8 mouse cellular contexts compared by ENCODE assay signal in genomic region chr6:146725384-146725791, GRCm38 (mm10). TPM values are rescaled to one million over a fixed set of nuclear protein-coding genes. Genes with fewer than 3 reads are reported as not detected.
DNase-seq lines count a peak whose midpoint lies in the region; ATAC-seq and TF ChIP-seq lines count a peak whose summit lies in the region.

No protein-coding gene starts in this region.

- peak overlapping the region; percentile 99 for H3K9ac ChIP-seq in heart, adult 2 months (ENCODE audit: low read depth, low read length)
- H3K9ac ChIP-seq in limb, embryonic 15.5 days: peak overlapping the region; percentile 82
- H3K9ac ChIP-seq in neural tube, embryonic 12.5 days: peak overlapping the region; percentile 79

- peaks cover 15% of the 10 kb centered on the region for H3K36me3 ChIP-seq in heart, adult 2 months (ENCODE audit: control insufficient read depth, insufficient read depth, low read length)
- no peaks in the 10 kb centered on the region for H3K36me3 ChIP-seq in limb, embryonic 15.5 days
- no peaks in the 10 kb centered on the region for H3K36me3 ChIP-seq in neural tube, embryonic 12.5 days

- TF ChIP-seq CTCF in heart, adult 2 months (IDR thresholded peaks at IDR 0.05): no peak

- TF ChIP-seq EP300 in heart, adult 2 months (IDR thresholded peaks at IDR 0.05; ENCODE audit: insufficient read depth, low read depth, low read length): no peak

- WGBS in heart, adult 2 months: under 1% methylated on average over 30 of the region's 30 CpGs
- 0% methylated on average over 30 of the region's 30 CpGs for WGBS in limb, embryonic 15.5 days
- under 1% methylated on average over 30 of the region's 30 CpGs for WGBS in neural tube, embryonic 12.5 days

- no peak for TF ChIP-seq POLR2A in heart, adult 2 months (IDR thresholded peaks at IDR 0.05; ENCODE audit: insufficient read depth, low read depth, low read length)

- peak; percentile 21 for ATAC-seq in CD4-positive, CD25-positive, alpha-beta regulatory T cell, adult 4 months
- ATAC-seq in hematopoietic stem cell, adult 5-6 weeks (replicated peaks in 1 of 2; ENCODE audit: insufficient read depth in 1 of 2, low FRiP score in 2 of 2, low TSS enrichment in 1 of 2, low read depth in 1 of 2, poor library complexity in 2 of 2, severe bottlenecking in 2 of 2): peak; percentile 26 to 62; a peak in 3 of 4 replicates
- peak; percentile 63; the same call in 1 of the 2 replicates for ATAC-seq in limb, embryonic 15.5 days (ENCODE audit: insufficient number of reproducible peaks, low FRiP score, low TSS enrichment, low read depth)
- ATAC-seq in neural tube, embryonic 12.5 days (ENCODE audit: low FRiP score, low read depth): peak; percentile 66

- no peaks in the 10 kb centered on the region for H3K27me3 ChIP-seq in heart, adult 2 months (ENCODE audit: control insufficient read depth, insufficient read depth, low read length)
- H3K27me3 ChIP-seq in limb, embryonic 15.5 days: no peaks in the 10 kb centered on the region
- no peaks in the 10 kb centered on the region for H3K27me3 ChIP-seq in neural tube, embryonic 12.5 days (replicated peaks)

- H3K27ac ChIP-seq in heart, adult 2 months: peak overlapping the region; percentile 90
- H3K27ac ChIP-seq in limb, embryonic 15.5 days: peak overlapping the region; percentile 82
- H3K27ac ChIP-seq in neural tube, embryonic 12.5 days: peak overlapping the region; percentile 68; the same call in 1 of the 2 replicates

- DNase-seq in heart, adult 2 months: peak in 1 of 2 experiments; percentile 58
- no peak for DNase-seq in heart, postnatal 4 days
- DNase-seq in embryo, embryonic 10.5 days (ENCODE audit: low spot score): peak; percentile 55
- no peak for DNase-seq in layer of hippocampus, postnatal 14 days (ENCODE audit: low spot score in 2 of 2)

- peaks cover 3% of the 10 kb centered on the region; the same call in 1 of the 2 replicates for H3K79me2 ChIP-seq in heart, adult 2 months (replicated peaks; ENCODE audit: control insufficient read depth, insufficient read depth, low read length)

- peaks cover 3% of the 10 kb centered on the region for H3K4me1 ChIP-seq in heart, adult 2 months (ENCODE audit: control insufficient read depth, insufficient read depth, low read length)
- H3K4me1 ChIP-seq in limb, embryonic 15.5 days: peaks cover 11% of the 10 kb centered on the region
- H3K4me1 ChIP-seq in neural tube, embryonic 12.5 days: no peaks in the 10 kb centered on the region

- H3K4me3 ChIP-seq in heart, adult 2 months: peak overlapping the region; percentile 77
- peak overlapping the region; percentile 96 for H3K4me3 ChIP-seq in limb, embryonic 15.5 days
- H3K4me3 ChIP-seq in neural tube, embryonic 12.5 days: peak overlapping the region; percentile 96

- no peaks in the 10 kb centered on the region for H3K9me3 ChIP-seq in limb, embryonic 15.5 days
- H3K9me3 ChIP-seq in neural tube, embryonic 12.5 days: no peaks in the 10 kb centered on the region

- H3K4me2 ChIP-seq in limb, embryonic 15.5 days: peak overlapping the region; percentile 74
- H3K4me2 ChIP-seq in neural tube, embryonic 12.5 days (replicated peaks): peak overlapping the region; percentile 85

- intact Hi-C loops in heart, adult 2 months (cut with DNase I): loop anchor here (1.0 to 2.0 kb wide), 2 partner anchors 35 to 65 kb away; no protein-coding TSS in a partner anchor

RNA-seq across cellular contexts. Expression of gene Stk38l, which starts 0.6 kb away (rescaled TPM):
- total RNA-seq in heart, adult 2 months (2021): 10 to 100 TPM; 13.9 to 14.4 TPM
- polyA plus RNA-seq in heart, adult 2 months (2012; rRNA removed): 3.1 and 8.0 TPM in 2 replicates
- 10 to 100 TPM; 25.4 to 29.1 TPM for total RNA-seq in heart, postnatal 4 days (2021)
- 10 to 100 TPM; 18.7 to 19.9 TPM for polyA plus RNA-seq in CD4-positive, CD25-positive, alpha-beta regulatory T cell, adult 4 months (2017; shearing (Covaris generic))
- 4.3 and 5.2 TPM in 2 replicates for total RNA-seq in hematopoietic stem cell, adult 5-6 weeks (2017)
- 17.3 and 17.4 TPM in 2 replicates for polyA plus RNA-seq in limb, embryonic 15.5 days (2015; fragmentation: Nextera tagmentation; extraction: Ambion mirVana)
- 17.2 and 17.8 TPM in 2 replicates for polyA plus RNA-seq in neural tube, embryonic 12.5 days (2016; fragmentation: Nextera tagmentation; extraction: Ambion mirVana)
- 10 to 100 TPM; 19.2 to 19.6 TPM for total RNA-seq in layer of hippocampus, postnatal 14 days (2021)
